Mouse (Mus musculus) midbrain, embryonic 16.5 days (tissue): ENCODE results near the gene Rbm19. TPM values are rescaled to one million over a fixed set of nuclear protein-coding genes. Genes with fewer than 3 reads are reported as not detected.

Source experiments
- ATAC-seq: fragments of 200-750 bp; cut with Nextera tagmentation; 2 replicates; pipeline ENCODE4 v1.8.0; 2017; ENCODE audit warnings: moderate TSS enrichment
- H3K27ac ChIP-seq: fragments of 300-500 bp; sonication (generic); 2 replicates; pipeline ENCODE4 v1.5.1; 2014; ENCODE audit warnings: mild to moderate bottlenecking, low read length, mixed read lengths
- H3K27me3 ChIP-seq: fragments of 300-500 bp; sonication (generic); 2 replicates; pipeline ENCODE4 v1.6.1; 2014; ENCODE audit warnings: low read depth, low read length, mixed read lengths; ENCODE audit not compliant: control insufficient read depth, insufficient read depth
- H3K36me3 ChIP-seq: fragments of 300-500 bp; sonication (generic); 2 replicates; pipeline ENCODE4 v1.6.1; 2014; ENCODE audit warnings: mild to moderate bottlenecking, low read length, moderate library complexity, mixed read lengths; ENCODE audit not compliant: control insufficient read depth, insufficient read depth
- H3K4me1 ChIP-seq: fragments of 300-500 bp; sonication (generic); 2 replicates; pipeline ENCODE4 v1.6.1; 2014; ENCODE audit warnings: mild to moderate bottlenecking, low read length, mixed read lengths; ENCODE audit not compliant: control insufficient read depth, insufficient read depth
- H3K4me2 ChIP-seq: fragments of 300-500 bp; sonication (generic); 2 replicates; pipeline ENCODE4 v1.6.1; 2014; ENCODE audit warnings: mild to moderate bottlenecking, low read length, mixed read lengths
- H3K4me3 ChIP-seq: fragments of 300-500 bp; sonication (generic); 2 replicates; pipeline ENCODE4 v1.5.1; 2014; ENCODE audit warnings: low read depth, mild to moderate bottlenecking, low read length, moderate library complexity, mixed read lengths
- H3K9ac ChIP-seq: fragments of 300-500 bp; sonication (generic); 2 replicates; pipeline ENCODE4 v1.6.1; 2014; ENCODE audit warnings: low read depth, low read length, mixed read lengths
- H3K9me3 ChIP-seq: fragments of 300-500 bp; sonication (generic); replicated peaks from 2 replicates; pipeline ENCODE4 v1.6.1; 2014; ENCODE audit warnings: mild to moderate bottlenecking, low read length, mixed read lengths; ENCODE audit not compliant: control insufficient read depth, poor library complexity, severe bottlenecking
- WGBS: fragments of 180-500 bp; shearing (Covaris S2); extraction: QIAGEN DNeasy Blood & Tissue Kit; methylation state at CpG from one replicate; pipeline ENCODE4 v1.1.7; 2014; 5-methylcytosine and 5-hydroxymethylcytosine counted together
- polyA plus RNA-seq: library from polyadenylated mRNA; unstranded; fragments of >200 nt; fragmentation: Nextera tagmentation; extraction: Ambion mirVana; gene quantifications from 2 replicates; pipeline ENCODE4 v1.2.1, GENCODE M21; 2015

The Rbm19 gene
- polyA plus RNA-seq, result 18.7 and 19.3 TPM in 2 replicates

- Histone ChIP-seq H3K4me1 (no peaks in the 10 kb centered on the region), H3K4me3 (peak within 1 kb of the TSS; percentile 64), H3K9ac (peak within 1 kb of the TSS; percentile 66), H3K27ac (peak within 1 kb of the TSS; percentile 60), H3K9me3 (no peaks in the 10 kb centered on the region), H3K27me3 (no peaks in the 10 kb centered on the region), H3K4me2 (peak within 1 kb of the TSS; percentile 83), H3K36me3 (peaks cover 14% of the 10 kb centered on the region)
- under 1% methylated on average over 46 of the region's 46 CpGs for WGBS
- peak; percentile 86 for ATAC-seq
Measured at GRCm38 (mm10) chr5:120116261-120117050, at the start of gene Rbm19. Gene Rbm19 (plus strand): TSS chr5:120116465.

GRCm38 (mm10) chr5:120067266-120067665 lies 49.0 kb upstream of the Rbm19 start:
- H3K9ac ChIP-seq, result no peak overlapping the region
- H3K4me1 ChIP-seq, result no peaks in the 10 kb centered on the region
- no peak overlapping the region for H3K27ac ChIP-seq
- H3K36me3 ChIP-seq, result no peaks in the 10 kb centered on the region
- 56% methylated on average over 6 of the region's 6 CpGs for WGBS
- H3K27me3 ChIP-seq, result no peaks in the 10 kb centered on the region
- ATAC-seq, result no peak
- no peaks in the 10 kb centered on the region for H3K9me3 ChIP-seq
- no peak overlapping the region for H3K4me3 ChIP-seq
- no peak overlapping the region for H3K4me2 ChIP-seq

- ATAC-seq, result no peak
- Histone ChIP-seq H3K4me2 (no peak overlapping the region), H3K36me3 (no peaks in the 10 kb centered on the region), H3K9ac (no peak overlapping the region), H3K4me3 (no peak overlapping the region), H3K9me3 (no peaks in the 10 kb centered on the region), H3K27me3 (no peaks in the 10 kb centered on the region; the same call in 1 of the 2 replicates), H3K27ac (no peak overlapping the region), H3K4me1 (no peaks in the 10 kb centered on the region)
- 72% methylated on average over 9 of the region's 9 CpGs for WGBS
Measured at GRCm38 (mm10) chr5:120074101-120074500, 42.2 kb upstream of the Rbm19 start.

- Histone ChIP-seq H3K27me3 (no peaks in the 10 kb centered on the region; the same call in none of the 2 replicates), H3K9ac (no peak overlapping the region), H3K4me1 (no peaks in the 10 kb centered on the region), H3K9me3 (no peaks in the 10 kb centered on the region), H3K36me3 (no peaks in the 10 kb centered on the region), H3K27ac (no peak overlapping the region), H3K4me3 (no peak overlapping the region), H3K4me2 (no peak overlapping the region)
- WGBS, result 79% methylated on average over 9 of the region's 9 CpGs
- ATAC-seq, result no peak
Measured at GRCm38 (mm10) chr5:120080027-120080426, 36.2 kb upstream of the Rbm19 start.

- no peaks in the 10 kb centered on the region for H3K9me3 ChIP-seq
- H3K4me2 ChIP-seq, result no peak overlapping the region
- H3K27ac ChIP-seq, result no peak overlapping the region
- no peaks in the 10 kb centered on the region for H3K4me1 ChIP-seq
- WGBS, result 82% methylated on average over 6 of the region's 6 CpGs
- no peaks in the 10 kb centered on the region; the same call in none of the 2 replicates for H3K27me3 ChIP-seq
- no peak overlapping the region for H3K9ac ChIP-seq
- no peak overlapping the region for H3K4me3 ChIP-seq
- no peaks in the 10 kb centered on the region for H3K36me3 ChIP-seq
- no peak for ATAC-seq
Measured at GRCm38 (mm10) chr5:120080468-120080867, 35.8 kb upstream of the Rbm19 start.

GRCm38 (mm10) chr5:120088561-120088960 lies 27.7 kb upstream of the Rbm19 start:
- H3K36me3 ChIP-seq, result no peaks in the 10 kb centered on the region
- H3K4me1 ChIP-seq, result no peaks in the 10 kb centered on the region
- H3K9me3 ChIP-seq, result no peaks in the 10 kb centered on the region
- no peak overlapping the region for H3K27ac ChIP-seq
- no peak overlapping the region for H3K4me3 ChIP-seq
- WGBS, result 2% methylated on average over 16 of the region's 16 CpGs
- no peak overlapping the region for H3K9ac ChIP-seq
- peak overlapping the region; percentile 23; the same call in 1 of the 2 replicates for H3K4me2 ChIP-seq
- ATAC-seq, result no peak
- H3K27me3 ChIP-seq, result peaks cover 11% of the 10 kb centered on the region

GRCm38 (mm10) chr5:120094602-120095001 lies 21.7 kb upstream of the Rbm19 start:
- no peak for ATAC-seq
- peaks cover 8% of the 10 kb centered on the region for H3K27me3 ChIP-seq
- H3K36me3 ChIP-seq, result no peaks in the 10 kb centered on the region
- H3K9ac ChIP-seq, result no peak overlapping the region
- no peak overlapping the region for H3K27ac ChIP-seq
- H3K9me3 ChIP-seq, result no peaks in the 10 kb centered on the region
- no peak overlapping the region for H3K4me3 ChIP-seq
- no peaks in the 10 kb centered on the region for H3K4me1 ChIP-seq
- no peak overlapping the region for H3K4me2 ChIP-seq
- whole genome bisulfite sequencing, result 53% methylated on average over 7 of the region's 7 CpGs

- Histone ChIP-seq H3K4me3 (no peak overlapping the region), H3K4me1 (no peaks in the 10 kb centered on the region), H3K9ac (no peak overlapping the region), H3K9me3 (no peaks in the 10 kb centered on the region), H3K27ac (no peak overlapping the region), H3K36me3 (no peaks in the 10 kb centered on the region), H3K4me2 (no peak overlapping the region), H3K27me3 (no peaks in the 10 kb centered on the region)
- ATAC-seq, result no peak
- WGBS, result 79% methylated on average over 9 of the region's 9 CpGs
Measured at GRCm38 (mm10) chr5:120097042-120097441, 19.2 kb upstream of the Rbm19 start.

- H3K4me2 ChIP-seq, result no peak overlapping the region
- no peaks in the 10 kb centered on the region for H3K36me3 ChIP-seq
Measured at GRCm38 (mm10) chr5:120100814-120101213, 15.5 kb upstream of the Rbm19 start.

More at GRCm38 (mm10) chr5:120100814-120101213, 15.5 kb upstream of the Rbm19 start:
- Histone ChIP-seq H3K4me1 (no peaks in the 10 kb centered on the region), H3K27ac (no peak overlapping the region), H3K9me3 (no peaks in the 10 kb centered on the region), H3K27me3 (no peaks in the 10 kb centered on the region), H3K4me3 (no peak overlapping the region), H3K9ac (no peak overlapping the region)
- no peak for ATAC-seq
- 91% methylated on average over 6 of the region's 6 CpGs for WGBS
